Mouse (Mus musculus) olfactory bulb, adult 2 months (tissue): ENCODE results near the gene Tex44. TPM values are rescaled to one million over a fixed set of nuclear protein-coding genes. Genes with fewer than 3 reads are reported as not detected.
"Not testable (repeated sequence)": the region's sequence is repeated elsewhere in the genome, so short reads cannot be mapped to it uniquely, and the experiment has no call there.

Experiments used
- H3K27ac ChIP-seq: fragments of 200-500 bp; 2 replicates; pipeline ENCODE4 v1.5.1; 2012; ENCODE audit warnings: low read depth, low read length; ENCODE audit not compliant: insufficient read depth
- H3K4me1 ChIP-seq: fragments of 200-500 bp; 2 replicates; pipeline ENCODE4 v1.6.1; 2012; ENCODE audit warnings: low read length; ENCODE audit not compliant: control insufficient read depth, insufficient read depth
- H3K4me3 ChIP-seq: fragments of 200-500 bp; 2 replicates; pipeline ENCODE4 v1.5.1; 2012; ENCODE audit warnings: mild to moderate bottlenecking, low read depth, low read length, moderate library complexity; ENCODE audit not compliant: insufficient read depth
- CTCF ChIP-seq: fragments of 200-500 bp; IDR thresholded peaks from 2 replicates; pipeline ENCODE4 v1.5.1; 2012; ENCODE audit warnings: low read depth, mild to moderate bottlenecking, low read length, moderate library complexity; ENCODE audit not compliant: insufficient read depth
- POLR2A ChIP-seq: fragments of 200-500 bp; IDR thresholded peaks from 2 replicates; pipeline ENCODE4 v1.6.1; 2012; ENCODE audit warnings: mild to moderate bottlenecking, low read depth, low read length, moderate library complexity; ENCODE audit not compliant: insufficient read depth
- WGBS: fragments of 180-500 bp; shearing (Covaris S2); methylation state at CpG from one replicate; pipeline ENCODE4 v1.1.7; 2018; 5-methylcytosine and 5-hydroxymethylcytosine counted together
- polyA plus RNA-seq: library from polyadenylated mRNA; stranded (reverse); fragments of >200 nt; gene quantifications from 2 replicates; pipeline ENCODE4 v1.2.4, GENCODE M21; 2012; ENCODE audit warnings: low replicate concordance; ENCODE audit not compliant: missing spikeins, insufficient read depth, insufficient read length

Gene Tex44
- polyA plus RNA-seq, 1 experiment, result not detected

GRCm38 (mm10) chr1:86470519-86471181 is 44.5 kb downstream of the Tex44 start:
- Histone ChIP-seq H3K4me3 (no peak overlapping the region), H3K4me1 (peaks cover 16% of the 10 kb centered on the region), H3K27ac (no peak overlapping the region; the same call in 1 of the 2 replicates)
- TF ChIP-seq POLR2A (no peak), CTCF (no peak)
- 72% methylated on average over 12 of the region's 12 CpGs for WGBS

GRCm38 (mm10) chr1:86471504-86471961 is 45.4 kb downstream of the Tex44 start:
- H3K4me1 ChIP-seq, result peaks cover 16% of the 10 kb centered on the region
- WGBS, result 79% methylated on average over 11 of the region's 11 CpGs
- not testable (repeated sequence) for H3K27ac ChIP-seq, H3K4me3 ChIP-seq

- 28% methylated on average over 31 of the region's 31 CpGs for WGBS
- Histone ChIP-seq H3K27ac (peak overlapping the region; percentile 18), H3K4me3 (peak overlapping the region; percentile 13; the same call in 1 of the 2 replicates), H3K4me1 (peaks cover 16% of the 10 kb centered on the region)
- TF ChIP-seq CTCF (no peak), POLR2A (no peak)
Measured at GRCm38 (mm10) chr1:86472197-86472952, 46.2 kb downstream of the Tex44 start.

- Histone ChIP-seq H3K27ac (no peak overlapping the region), H3K4me3 (no peak overlapping the region), H3K4me1 (peaks cover 16% of the 10 kb centered on the region)
- TF ChIP-seq CTCF (no peak), POLR2A (no peak)
- 96% methylated on average over 18 of the region's 18 CpGs for WGBS
Measured at GRCm38 (mm10) chr1:86473109-86473760, 47.1 kb downstream of the Tex44 start.

Other genes starting within 250 kb of the Tex44 start
- not detected in 2 replicates for gene B3gnt7, start 123.5 kb upstream of the Tex44 start, polyA plus RNA-seq
- gene Ncl, start 66.9 kb upstream of the Tex44 start, polyA plus RNA-seq, result 269 and 776 TPM in 2 replicates
- gene Nmur1, start 101 bp upstream of the Tex44 start, polyA plus RNA-seq, result not detected in 2 replicates
- gene Ptma, start 100.4 kb downstream of the Tex44 start, polyA plus RNA-seq, result 1,950 and 2,456 TPM in 2 replicates
- not detected in 2 replicates for gene Pde6d, start 156.3 kb downstream of the Tex44 start, polyA plus RNA-seq
- gene Cops7b, start 156.6 kb downstream of the Tex44 start, polyA plus RNA-seq, result not detected in 2 replicates
- gene Nppc, start 244.2 kb downstream of the Tex44 start, polyA plus RNA-seq, result not detected in 2 replicates